Mouse (Mus musculus) ES-Bruce4 (cell line): ENCODE results near the gene Bzw2.
A peak's percentile ranks its signal among the peaks of the same experiment; 100 is the strongest.

Source experiments
- CTCF ChIP-seq: IDR thresholded peaks from one replicate; pipeline ENCODE4 v1.8.1; 2011; ENCODE audit warnings: low read depth, low read length
- EP300 ChIP-seq: IDR thresholded peaks from 2 replicates; pipeline ENCODE4 v1.6.1; 2011; ENCODE audit warnings: low read depth, low read length; ENCODE audit not compliant: insufficient read depth
- POLR2A ChIP-seq: IDR thresholded peaks from one replicate; pipeline ENCODE4 v1.8.1; 2011; ENCODE audit warnings: low read length; ENCODE audit not compliant: insufficient read depth

- TF ChIP-seq POLR2A, result peak; percentile 29
- TF ChIP-seq CTCF, result no peak
- no peak for TF ChIP-seq EP300
These were observed at the start of gene Bzw2 for GRCm38 (mm10) chr12:36157638-36158308.
